Mouse (Mus musculus) heart, embryonic 16.5 days (tissue): ENCODE data around the gene Zfp106. TPM values are rescaled to one million over a fixed set of nuclear protein-coding genes. Genes with fewer than 3 reads are reported as not detected.
A peak's percentile ranks its signal among the peaks of the same experiment; 100 is the strongest.

Experiments used
- ATAC-seq: fragments of 200-750 bp; cut with Nextera tagmentation; replicated peaks from 2 replicates; pipeline ENCODE4 v1.8.0; 2017; ENCODE audit warnings: moderate number of reproducible peaks; ENCODE audit not compliant: insufficient read depth, low FRiP score; ENCODE audit errors: extremely low read depth
- H3K27ac ChIP-seq: fragments of 300-500 bp; sonication (generic); 2 replicates; pipeline ENCODE4 v1.5.1; 2014; ENCODE audit warnings: mild to moderate bottlenecking, low read length, control low read depth, moderate library complexity
- H3K27me3 ChIP-seq: fragments of 300-500 bp; sonication (generic); 2 replicates; pipeline ENCODE4 v1.6.1; 2014; ENCODE audit warnings: low read length, mixed read lengths; ENCODE audit not compliant: control insufficient read depth, insufficient read depth
- H3K36me3 ChIP-seq: fragments of 300-500 bp; sonication (generic); 2 replicates; pipeline ENCODE4 v1.6.1; 2014; ENCODE audit not compliant: control insufficient read depth, insufficient read depth
- H3K4me1 ChIP-seq: fragments of 300-500 bp; sonication (generic); 2 replicates; pipeline ENCODE4 v1.6.1; 2014; ENCODE audit warnings: low read length, mixed read lengths; ENCODE audit not compliant: control insufficient read depth, insufficient read depth
- H3K4me2 ChIP-seq: fragments of 300-500 bp; sonication (generic); 2 replicates; pipeline ENCODE4 v1.6.1; 2014; ENCODE audit warnings: low read depth, mild to moderate bottlenecking, control low read depth, low read length
- H3K4me3 ChIP-seq: fragments of 300-500 bp; sonication (generic); 2 replicates; pipeline ENCODE4 v1.5.1; 2014; ENCODE audit warnings: mild to moderate bottlenecking, control low read depth, low read length
- H3K9ac ChIP-seq: fragments of 300-500 bp; sonication (generic); 2 replicates; pipeline ENCODE4 v1.6.1; 2014; ENCODE audit warnings: low read length, control low read depth
- H3K9me3 ChIP-seq: fragments of 300-500 bp; sonication (generic); replicated peaks from 2 replicates; pipeline ENCODE4 v1.6.1; 2016; ENCODE audit warnings: low read length; ENCODE audit not compliant: control insufficient read depth
- WGBS: fragments of 180-500 bp; shearing (Covaris S2); extraction: QIAGEN DNeasy Blood & Tissue Kit; methylation state at CpG from one replicate; pipeline ENCODE4 v1.1.7; 2014; 5-methylcytosine and 5-hydroxymethylcytosine counted together
- polyA plus RNA-seq: library from polyadenylated mRNA; unstranded; fragments of >200 nt; fragmentation: Nextera tagmentation; extraction: Ambion mirVana; gene quantifications from 2 replicates; pipeline ENCODE4 v1.2.1, GENCODE M21; 2015

The Zfp106 gene
- polyA plus RNA-seq, 1 experiment from 2014 or later, result 35.8 TPM

DNA sequence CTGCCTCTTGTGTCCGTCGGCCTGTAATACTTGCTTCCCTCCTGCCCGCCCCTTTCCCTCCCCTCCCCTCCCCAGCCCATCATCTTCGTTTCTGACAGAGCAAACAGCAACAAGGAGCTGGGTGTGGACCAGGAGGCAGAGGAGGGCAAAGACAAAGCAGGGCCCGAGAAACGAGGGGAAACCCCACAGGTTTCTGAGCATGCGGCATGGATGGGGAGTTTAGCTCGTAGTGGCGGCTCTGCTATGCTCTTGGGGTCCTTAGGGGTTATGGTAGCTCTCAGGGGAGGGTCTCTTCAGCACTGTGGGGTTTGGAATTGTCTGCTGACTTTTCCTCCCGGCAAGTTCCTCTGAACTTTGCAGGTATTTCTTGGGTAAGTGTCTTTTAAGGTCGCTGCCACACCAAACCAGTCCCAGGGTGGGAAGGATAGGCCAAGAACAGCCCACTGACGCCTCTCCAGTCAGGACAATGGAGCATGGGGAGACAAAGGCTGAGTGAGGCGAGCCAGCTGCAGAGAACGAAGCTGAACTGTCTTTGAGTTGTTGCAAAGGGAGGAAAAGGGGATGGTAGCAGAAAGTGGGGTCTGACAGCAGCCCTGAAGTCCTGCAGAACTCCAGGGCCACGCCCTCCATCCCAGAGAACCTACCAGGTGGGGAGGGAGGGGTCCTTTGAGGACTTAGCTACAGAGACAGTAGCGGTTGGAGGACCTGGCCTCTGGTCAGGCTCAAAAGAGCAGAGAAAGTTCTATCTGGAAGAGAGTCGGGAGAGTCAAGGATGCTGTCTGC, 62.3 kb downstream of the Zfp106 start:
- 45% methylated on average over 17 of the region's 17 CpGs for WGBS
- Histone ChIP-seq H3K36me3 (peaks cover 19% of the 10 kb centered on the region), H3K4me2 (no peak overlapping the region; the same call in 1 of the 2 replicates), H3K27me3 (no peaks in the 10 kb centered on the region), H3K4me1 (peaks cover 33% of the 10 kb centered on the region), H3K9me3 (peaks cover 5% of the 10 kb centered on the region; the same call in 1 of the 2 replicates), H3K9ac (peak overlapping the region; percentile 55), H3K27ac (peak overlapping the region; percentile 82), H3K4me3 (no peak overlapping the region)
- no peak for ATAC-seq

DNA sequence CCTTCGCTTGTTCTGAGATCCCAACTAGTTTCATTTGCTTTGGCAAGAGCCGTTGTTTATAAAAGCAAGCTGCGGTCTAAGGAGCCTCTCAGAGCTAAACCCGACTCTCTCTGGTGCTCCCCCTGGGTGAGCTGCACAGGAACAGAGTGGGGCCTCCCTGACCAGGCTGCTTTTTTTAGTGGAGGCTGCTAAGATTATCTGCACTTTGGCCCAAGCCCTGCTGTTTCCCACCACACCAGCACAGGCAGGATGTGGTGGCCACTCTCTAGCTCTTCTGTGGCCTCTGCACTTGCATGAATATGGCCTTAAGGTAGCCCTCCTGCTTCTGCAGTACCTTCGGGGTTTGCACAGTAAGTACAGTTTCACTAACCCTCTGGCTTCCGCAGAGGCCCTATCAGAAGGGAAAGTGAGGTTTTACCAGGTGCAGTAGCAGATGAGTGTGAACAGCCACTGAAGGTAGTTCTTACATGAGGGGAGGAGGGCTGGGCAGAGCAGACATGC, 63.6 kb downstream of the Zfp106 start:
- Histone ChIP-seq H3K27ac (peak overlapping the region; percentile 82), H3K4me2 (peak overlapping the region; percentile 44), H3K4me3 (no peak overlapping the region), H3K9ac (peak overlapping the region; percentile 71), H3K27me3 (no peaks in the 10 kb centered on the region), H3K36me3 (peaks cover 7% of the 10 kb centered on the region; the same call in 1 of the 2 replicates), H3K9me3 (no peaks in the 10 kb centered on the region), H3K4me1 (peaks cover 33% of the 10 kb centered on the region)
- ATAC-seq, result peak; percentile 63
- 28% methylated on average over 6 of the region's 6 CpGs for WGBS

- no peaks in the 10 kb centered on the region for H3K9me3 ChIP-seq
- no peak overlapping the region for H3K4me3 ChIP-seq
- 48% methylated on average over 3 of the region's 3 CpGs for WGBS
- no peak overlapping the region for H3K4me2 ChIP-seq
- no peaks in the 10 kb centered on the region for H3K27me3 ChIP-seq
- H3K4me1 ChIP-seq, result peaks cover 22% of the 10 kb centered on the region
- no peak overlapping the region for H3K27ac ChIP-seq
- H3K36me3 ChIP-seq, result no peaks in the 10 kb centered on the region
- ATAC-seq, result no peak
- H3K9ac ChIP-seq, result no peak overlapping the region
Measured at GRCm38 (mm10) chr2:120496511-120496910, 67.1 kb downstream of the Zfp106 start.

DNA sequence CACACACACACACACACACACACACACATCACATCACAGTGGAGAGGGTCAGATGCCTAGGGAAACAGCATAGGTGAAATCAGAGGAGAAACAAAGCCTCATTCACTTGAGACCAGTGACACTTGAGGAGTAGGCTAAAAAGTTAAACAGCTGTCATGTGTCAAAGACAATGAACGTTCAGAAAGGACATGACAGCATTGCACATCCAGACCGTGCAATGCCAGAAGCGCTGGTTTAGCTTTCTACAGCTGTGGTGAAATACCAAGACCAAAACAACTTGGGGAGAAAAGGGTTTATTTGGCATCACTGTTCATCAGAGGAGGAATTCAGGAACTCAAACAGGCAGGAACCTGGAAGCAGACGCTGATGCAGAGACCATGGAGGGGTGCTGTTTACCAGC, 70.4 kb downstream of the Zfp106 start:
- no peak overlapping the region for H3K9ac ChIP-seq
- no peak for ATAC-seq
- no peaks in the 10 kb centered on the region for H3K9me3 ChIP-seq
- H3K27me3 ChIP-seq, result no peaks in the 10 kb centered on the region
- 47% methylated on average over 4 of the region's 4 CpGs for WGBS
- H3K4me3 ChIP-seq, result no peak overlapping the region
- H3K4me2 ChIP-seq, result no peak overlapping the region
- H3K27ac ChIP-seq, result no peak overlapping the region
- H3K36me3 ChIP-seq, result no peaks in the 10 kb centered on the region
- H3K4me1 ChIP-seq, result peaks cover 5% of the 10 kb centered on the region; the same call in 1 of the 2 replicates

- H3K27me3 ChIP-seq, result no peaks in the 10 kb centered on the region
- WGBS, result 83% methylated on average over 3 of the region's 3 CpGs
- no peak overlapping the region for H3K4me2 ChIP-seq
- no peak overlapping the region for H3K9ac ChIP-seq
- no peaks in the 10 kb centered on the region for H3K9me3 ChIP-seq
- H3K4me3 ChIP-seq, result no peak overlapping the region
- H3K27ac ChIP-seq, result no peak overlapping the region
- H3K4me1 ChIP-seq, result peaks cover 15% of the 10 kb centered on the region
- H3K36me3 ChIP-seq, result no peaks in the 10 kb centered on the region
- ATAC-seq, result no peak
Measured at GRCm38 (mm10) chr2:120484241-120484640, 79.4 kb downstream of the Zfp106 start.

DNA sequence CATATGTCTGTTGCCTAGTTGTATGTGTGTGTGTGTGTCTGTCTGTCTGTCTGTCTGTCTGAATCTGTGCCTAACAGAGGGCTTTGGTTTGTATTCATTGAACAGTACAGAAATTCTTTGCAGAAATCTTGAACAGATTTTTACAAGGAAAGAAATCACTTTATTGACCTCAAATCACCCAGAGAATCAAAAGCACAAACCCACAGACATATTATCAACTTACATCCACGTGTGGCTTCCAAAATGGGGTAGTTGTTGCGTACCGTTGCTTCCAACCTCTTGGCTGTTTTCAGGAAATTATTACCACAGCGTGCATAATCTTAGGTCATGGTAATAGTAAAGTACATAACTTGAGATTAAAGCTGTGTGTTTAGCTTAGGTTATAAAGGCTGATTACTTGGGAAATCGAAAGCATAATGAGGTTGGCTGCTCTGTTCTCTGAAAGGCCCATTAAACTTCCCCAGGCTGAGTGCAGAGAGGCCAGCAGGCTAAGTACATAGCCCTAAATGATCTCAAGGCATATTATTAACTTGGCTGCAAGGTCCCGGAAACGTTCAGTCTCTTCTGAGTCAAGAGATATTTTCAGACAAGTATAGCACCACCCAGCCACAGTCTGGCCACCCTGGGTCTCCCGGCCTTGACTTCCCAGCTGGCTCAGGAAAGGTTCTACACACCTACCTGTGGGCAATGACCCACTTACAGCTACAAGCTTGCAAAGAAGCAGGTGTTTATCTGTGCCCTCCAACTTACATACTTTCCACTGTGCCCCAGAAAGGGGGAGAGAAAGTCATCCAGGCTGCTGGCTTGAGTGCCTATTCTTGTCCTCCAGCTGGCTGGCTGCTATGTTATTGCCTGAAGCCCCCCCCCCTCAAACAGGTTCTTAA, 80.9 kb downstream of the Zfp106 start:
- Histone ChIP-seq H3K27me3 (no peaks in the 10 kb centered on the region), H3K36me3 (no peaks in the 10 kb centered on the region), H3K4me1 (peaks cover 15% of the 10 kb centered on the region), H3K27ac (peak overlapping the region; percentile 69), H3K4me2 (no peak overlapping the region), H3K4me3 (no peak overlapping the region), H3K9me3 (no peaks in the 10 kb centered on the region), H3K9ac (0 out of 2 replicates have a peak overlapping the region, but pooled peaks have one; percentile 14)
- 56% methylated on average over 8 of the region's 8 CpGs for WGBS
- peak; percentile 59; the same call in 1 of the 2 replicates for ATAC-seq

GRCm38 (mm10) chr2:120481921-120482320, 81.7 kb downstream of the Zfp106 start:
- WGBS, result 55% methylated on average over 8 of the region's 8 CpGs
- Histone ChIP-seq H3K4me1 (peaks cover 15% of the 10 kb centered on the region), H3K4me2 (no peak overlapping the region), H3K27ac (no peak overlapping the region), H3K27me3 (no peaks in the 10 kb centered on the region), H3K36me3 (no peaks in the 10 kb centered on the region), H3K4me3 (no peak overlapping the region), H3K9ac (no peak overlapping the region), H3K9me3 (no peaks in the 10 kb centered on the region)
- ATAC-seq, result no peak

DNA sequence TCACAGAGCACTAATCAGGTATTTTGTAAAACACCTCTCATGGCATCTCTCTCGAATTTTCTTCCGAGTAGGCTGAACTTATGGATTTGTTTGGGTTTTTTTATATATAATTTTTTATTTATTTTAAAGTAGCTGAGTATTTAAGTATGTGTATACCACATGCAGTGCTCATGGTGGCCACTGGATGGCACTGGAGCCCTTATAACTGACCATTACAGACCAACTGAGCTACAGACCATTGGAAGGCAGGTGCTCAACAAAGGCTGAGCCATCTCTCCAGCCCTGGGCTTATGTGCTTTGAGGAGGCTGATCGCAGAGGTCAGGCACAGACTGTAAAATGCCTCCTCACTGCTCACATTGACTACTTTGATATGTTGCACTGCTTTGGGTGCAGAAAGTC, 85.0 kb downstream of the Zfp106 start:
- 35% methylated on average over 3 of the region's 3 CpGs for WGBS
- H3K9me3 ChIP-seq, result no peaks in the 10 kb centered on the region
- no peaks in the 10 kb centered on the region for H3K27me3 ChIP-seq
- H3K4me3 ChIP-seq, result no peak overlapping the region
- no peak overlapping the region for H3K27ac ChIP-seq
- H3K4me2 ChIP-seq, result no peak overlapping the region
- no peak overlapping the region for H3K9ac ChIP-seq
- no peaks in the 10 kb centered on the region for H3K36me3 ChIP-seq
- ATAC-seq, result peak; percentile 43; the same call in 1 of the 2 replicates
- peaks cover 15% of the 10 kb centered on the region for H3K4me1 ChIP-seq
